Mouse (Mus musculus) lung, postnatal 0 days (tissue): Measurements from ENCODE around the gene Cdhr3. TPM values are rescaled to one million over a fixed set of nuclear protein-coding genes. Genes with fewer than 3 reads are reported as not detected.

ENCODE experiments used
- ATAC-seq: fragments of 200-750 bp; cut with Nextera tagmentation; 2 replicates; pipeline ENCODE4 v1.8.0; 2017; ENCODE audit warnings: moderate library complexity
- DNase-seq: peaks from one replicate; pipeline ENCODE4 v3.0.0-alpha.2; 2016; ENCODE audit warnings: low spot score
- H3K27ac ChIP-seq: fragments of 300-500 bp; sonication (generic); 2 replicates; pipeline ENCODE4 v1.5.1; 2014; ENCODE audit warnings: antibody characterized with exemption, mild to moderate bottlenecking, low read length, mixed read lengths
- H3K27me3 ChIP-seq: fragments of 300-500 bp; sonication (generic); replicated peaks from 2 replicates; pipeline ENCODE4 v1.6.1; 2014; ENCODE audit warnings: low read length, mixed read lengths; ENCODE audit not compliant: insufficient read depth
- H3K36me3 ChIP-seq: fragments of 300-500 bp; sonication (generic); 2 replicates; pipeline ENCODE4 v1.6.1; 2014; ENCODE audit warnings: low read length, mixed read lengths; ENCODE audit not compliant: insufficient read depth
- H3K4me1 ChIP-seq: fragments of 300-500 bp; sonication (generic); 2 replicates; pipeline ENCODE4 v1.6.1; 2014; ENCODE audit warnings: antibody characterized with exemption, low read depth, low read length, mixed read lengths; ENCODE audit not compliant: insufficient read depth
- H3K4me2 ChIP-seq: fragments of 300-500 bp; sonication (generic); replicated peaks from 2 replicates; pipeline ENCODE4 v1.6.1; 2014; ENCODE audit warnings: low read depth, mild to moderate bottlenecking, low read length, moderate library complexity, mixed read lengths
- H3K4me3 ChIP-seq: fragments of 300-500 bp; sonication (generic); 2 replicates; pipeline ENCODE4 v1.5.1; 2014; ENCODE audit warnings: low read depth, low read length
- H3K9ac ChIP-seq: fragments of 300-500 bp; sonication (generic); replicated peaks from 2 replicates; pipeline ENCODE4 v1.6.1; 2014; ENCODE audit warnings: low read depth, mild to moderate bottlenecking
- H3K9me3 ChIP-seq: fragments of 300-500 bp; sonication (generic); 2 replicates; pipeline ENCODE4 v1.6.1; 2016; ENCODE audit warnings: low read length, mixed read lengths
- CTCF ChIP-seq: IDR thresholded peaks from 2 replicates; pipeline ENCODE4 v1.5.1; 2016; ENCODE audit warnings: antibody characterized with exemption, mild to moderate bottlenecking
- EP300 ChIP-seq: IDR thresholded peaks from 2 replicates; pipeline ENCODE4 v1.6.1; 2016; ENCODE audit warnings: antibody characterized with exemption, mild to moderate bottlenecking, control low read depth
- WGBS: fragments of 180-500 bp; shearing (Covaris S2); extraction: QIAGEN DNeasy Blood & Tissue Kit; methylation state at CpG from one replicate; pipeline ENCODE4 v1.1.7; 2014; 5-methylcytosine and 5-hydroxymethylcytosine counted together
- polyA plus RNA-seq: library from polyadenylated mRNA; unstranded; fragments of >200 nt; fragmentation: Nextera tagmentation; extraction: Ambion mirVana; gene quantifications from 2 replicates; pipeline ENCODE4 v1.2.1, GENCODE M21; 2015

Gene Cdhr3
- polyA plus RNA-seq, 1 experiment from 2014 or later: 5.6 TPM

DNA sequence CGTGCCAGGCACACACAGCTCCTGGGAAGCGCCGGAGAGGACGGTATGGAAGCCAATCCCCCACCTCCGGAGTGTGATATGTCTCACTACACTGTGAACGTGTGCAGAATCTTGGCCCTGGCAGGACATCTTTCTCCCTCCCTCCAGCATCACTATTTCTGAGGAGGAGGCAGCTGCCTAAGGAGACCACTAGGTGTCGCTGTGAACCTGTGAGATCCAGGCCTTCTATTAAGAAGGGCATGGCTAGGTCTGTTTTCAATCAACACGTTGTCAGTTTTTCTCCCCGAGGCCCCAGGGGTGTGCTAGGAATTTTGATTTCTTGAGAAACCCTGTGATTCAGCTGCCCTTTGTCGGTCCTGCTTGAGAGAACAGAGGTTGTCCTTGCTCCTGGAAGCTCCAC is 65.6 kb downstream of the Cdhr3 start:
- H3K4me2 ChIP-seq: no peak overlapping the region
- H3K4me3 ChIP-seq: no peak overlapping the region
- no peaks in the 10 kb centered on the region for H3K36me3 ChIP-seq
- TF ChIP-seq EP300 (no peak), CTCF (peak; percentile 98)
- 1% methylated on average over 10 of the region's 10 CpGs for WGBS
- peaks cover 4% of the 10 kb centered on the region; the same call in 1 of the 2 replicates for H3K4me1 ChIP-seq
- DNase-seq (peak; percentile 92), ATAC-seq (peak; percentile 70)
- no peaks in the 10 kb centered on the region for H3K27me3 ChIP-seq
- H3K27ac ChIP-seq: no peak overlapping the region
- H3K9ac ChIP-seq: no peak overlapping the region
- no peaks in the 10 kb centered on the region for H3K9me3 ChIP-seq

DNA sequence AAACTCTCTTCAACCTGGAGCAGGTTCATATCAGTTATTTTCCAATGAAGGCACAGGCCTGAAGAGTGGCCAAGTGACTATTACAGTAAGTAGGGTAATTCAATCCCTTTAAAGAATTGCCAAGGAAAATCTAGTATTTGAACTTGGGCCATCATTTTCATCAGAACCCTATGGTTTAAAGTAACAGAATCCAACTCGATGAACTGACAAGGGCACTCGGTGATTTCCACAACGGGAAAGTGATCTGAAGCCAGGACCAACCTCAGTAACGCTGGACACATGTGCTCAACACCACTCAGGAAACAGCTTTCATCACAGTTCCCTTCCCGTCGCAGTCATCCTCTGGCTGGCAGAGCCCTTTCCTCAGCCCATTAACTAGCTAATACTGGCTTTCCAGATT is 68.2 kb downstream of the Cdhr3 start:
- 47% methylated on average over 6 of the region's 6 CpGs for WGBS
- Histone ChIP-seq H3K4me1 (peaks cover 8% of the 10 kb centered on the region), H3K36me3 (no peaks in the 10 kb centered on the region), H3K27ac (no peak overlapping the region), H3K9me3 (no peaks in the 10 kb centered on the region), H3K4me3 (no peak overlapping the region), H3K27me3 (no peaks in the 10 kb centered on the region), H3K4me2 (no peak overlapping the region), H3K9ac (no peak overlapping the region)
- TF ChIP-seq EP300 (no peak), CTCF (no peak)
- DNase-seq (no peak), ATAC-seq (no peak)

DNA sequence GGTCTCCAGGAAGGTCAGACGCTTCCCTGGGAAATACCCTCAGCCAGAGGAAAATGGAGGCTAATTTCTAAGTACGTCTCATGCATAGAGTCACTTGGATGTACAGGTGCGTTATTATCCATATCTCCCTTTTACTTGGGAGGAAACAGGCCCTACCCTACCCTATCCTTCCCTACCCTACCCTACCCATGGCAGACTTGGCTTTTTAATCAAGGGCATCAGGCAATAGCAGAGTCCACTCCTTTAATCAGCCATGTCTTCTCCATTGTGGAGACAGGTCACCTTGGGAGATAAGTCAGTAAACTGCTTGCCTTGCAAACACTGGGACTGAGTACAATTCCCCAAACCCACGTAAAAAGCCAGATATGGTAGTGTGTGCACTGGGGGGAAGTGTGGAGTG is 70.9 kb downstream of the Cdhr3 start:
- Histone ChIP-seq H3K9ac (no peak overlapping the region), H3K27ac (no peak overlapping the region), H3K9me3 (no peaks in the 10 kb centered on the region), H3K4me2 (no peak overlapping the region), H3K36me3 (no peaks in the 10 kb centered on the region), H3K4me1 (peaks cover 4% of the 10 kb centered on the region; the same call in 1 of the 2 replicates), H3K27me3 (no peaks in the 10 kb centered on the region), H3K4me3 (no peak overlapping the region)
- TF ChIP-seq EP300: no peak
- TF ChIP-seq CTCF: no peak
- DNase-seq (no peak), ATAC-seq (no peak)
- WGBS: 84% methylated on average over 4 of the region's 4 CpGs

DNA sequence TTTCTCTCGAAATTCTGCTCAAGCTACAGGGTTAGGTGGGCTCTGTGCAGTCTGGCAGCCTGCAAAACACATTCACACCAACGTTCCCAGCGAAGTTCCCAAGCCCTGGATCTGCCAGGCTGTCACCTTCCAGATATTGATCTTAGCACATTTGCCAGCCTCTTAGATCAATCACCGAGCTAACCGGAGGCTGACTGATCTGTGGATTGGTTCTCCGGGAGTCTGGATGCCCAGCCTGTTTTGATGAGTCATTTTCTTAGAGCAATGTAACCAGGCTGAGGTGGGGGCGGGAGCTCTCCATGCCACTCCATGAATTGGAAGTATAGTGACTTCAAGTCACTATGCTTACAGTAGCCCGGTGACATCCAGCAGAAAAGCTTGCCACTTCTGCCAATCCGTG is 71.5 kb downstream of the Cdhr3 start:
- WGBS: 75% methylated on average over 9 of the region's 9 CpGs

DNA sequence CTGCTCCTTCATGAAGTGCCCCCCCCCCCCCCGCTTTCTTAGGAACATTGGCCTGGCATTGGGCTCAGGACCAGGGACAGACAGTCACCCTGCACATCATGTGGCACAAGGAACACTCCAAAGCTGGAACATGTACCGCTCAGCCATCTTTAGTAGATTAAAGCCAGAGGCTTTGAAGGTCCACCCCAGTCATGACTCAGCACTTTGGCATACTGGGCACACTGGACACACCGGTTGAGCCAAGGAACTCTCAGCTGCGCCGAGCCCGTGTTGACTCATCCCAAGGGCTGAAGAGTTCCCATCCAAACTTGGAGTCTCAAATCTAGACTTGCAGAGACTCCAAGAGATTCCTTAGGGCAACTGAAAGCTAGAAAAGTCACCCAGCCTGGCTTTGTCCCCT is 72.7 kb downstream of the Cdhr3 start:
- 66% methylated on average over 6 of the region's 6 CpGs for WGBS
- H3K27ac ChIP-seq: no peak overlapping the region
- DNase-seq: peak; percentile 81

More for the DNA sequence above, 71.5 kb downstream of the Cdhr3 start:
- H3K9ac ChIP-seq: no peak overlapping the region
- H3K4me1 ChIP-seq: peaks cover 4% of the 10 kb centered on the region; the same call in 1 of the 2 replicates
- no peak overlapping the region for H3K4me2 ChIP-seq
- no peak for ATAC-seq
- H3K36me3 ChIP-seq: no peaks in the 10 kb centered on the region
- H3K27me3 ChIP-seq: no peaks in the 10 kb centered on the region
- no peak for TF ChIP-seq EP300
- DNase-seq: no peak
- H3K27ac ChIP-seq: no peak overlapping the region
- H3K9me3 ChIP-seq: no peaks in the 10 kb centered on the region
- H3K4me3 ChIP-seq: no peak overlapping the region

DNA sequence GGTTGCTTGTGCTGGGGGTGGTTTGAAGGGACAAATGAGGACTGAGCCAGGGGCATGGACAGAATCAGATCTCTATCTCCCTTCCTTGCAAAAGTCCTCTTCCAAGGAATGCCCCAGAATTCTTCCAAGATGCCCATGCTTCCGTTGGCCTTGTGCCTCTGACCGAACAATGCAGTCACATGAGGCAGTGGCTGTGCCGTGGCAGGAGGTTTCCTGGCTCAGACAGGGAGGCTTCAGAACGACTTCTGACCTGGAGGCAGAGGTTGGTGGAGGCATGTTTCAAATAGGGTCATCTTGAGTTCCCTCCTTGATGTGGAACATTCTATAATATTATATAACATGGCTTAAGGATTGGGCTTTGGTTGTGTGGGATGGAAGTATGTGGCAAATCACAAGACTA is 74.1 kb downstream of the Cdhr3 start:
- no peak for ATAC-seq
- WGBS: 62% methylated on average over 4 of the region's 4 CpGs
- no peaks in the 10 kb centered on the region for H3K36me3 ChIP-seq
- TF ChIP-seq CTCF (no peak), EP300 (no peak)
- H3K4me1 ChIP-seq: peaks cover 4% of the 10 kb centered on the region; the same call in 1 of the 2 replicates
- H3K4me2 ChIP-seq: no peak overlapping the region
- H3K27ac ChIP-seq: no peak overlapping the region
- no peak overlapping the region for H3K4me3 ChIP-seq
- no peaks in the 10 kb centered on the region for H3K9me3 ChIP-seq
- no peak for DNase-seq
- H3K27me3 ChIP-seq: no peaks in the 10 kb centered on the region
- H3K9ac ChIP-seq: no peak overlapping the region

More for the DNA sequence above, 72.7 kb downstream of the Cdhr3 start:
- peaks cover 4% of the 10 kb centered on the region; the same call in 1 of the 2 replicates for H3K4me1 ChIP-seq
- peak; percentile 92 for ATAC-seq
- H3K4me2 ChIP-seq: no peak overlapping the region
- no peaks in the 10 kb centered on the region for H3K36me3 ChIP-seq
- no peak for TF ChIP-seq EP300
- no peak for TF ChIP-seq CTCF
- no peaks in the 10 kb centered on the region for H3K27me3 ChIP-seq
- no peak overlapping the region for H3K9ac ChIP-seq
- no peaks in the 10 kb centered on the region for H3K9me3 ChIP-seq
- no peak overlapping the region for H3K4me3 ChIP-seq
